Mouse (Mus musculus) olfactory bulb, adult 2 months (tissue): ENCODE results near the gene G3bp2.

Experiments used
- CTCF ChIP-seq: fragments of 200-500 bp; IDR thresholded peaks from 2 replicates; pipeline ENCODE4 v1.5.1; 2012; ENCODE audit warnings: low read depth, mild to moderate bottlenecking, low read length, moderate library complexity; ENCODE audit not compliant: insufficient read depth
- POLR2A ChIP-seq: fragments of 200-500 bp; IDR thresholded peaks from 2 replicates; pipeline ENCODE4 v1.6.1; 2012; ENCODE audit warnings: mild to moderate bottlenecking, low read depth, low read length, moderate library complexity; ENCODE audit not compliant: insufficient read depth

DNA sequence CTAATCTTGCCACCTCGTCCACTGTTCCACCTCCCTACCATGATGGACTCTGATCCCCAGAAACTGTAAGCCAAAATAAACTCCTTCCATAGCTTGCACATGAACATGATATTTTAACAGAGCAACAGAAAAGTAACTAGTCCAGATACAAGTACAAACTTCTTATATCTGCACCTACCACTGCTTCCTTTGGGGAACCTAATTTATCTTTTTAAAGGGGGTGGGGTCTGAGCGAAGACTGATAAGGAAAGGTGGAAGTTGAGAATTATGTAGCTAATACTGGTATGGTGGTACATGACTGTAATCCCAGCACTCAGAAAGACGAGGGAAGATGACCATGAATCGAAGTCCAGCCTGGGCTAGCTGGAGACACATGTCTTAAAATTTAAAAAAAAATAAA, 4.0 kb upstream of the G3bp2 start:
- TF ChIP-seq POLR2A (no peak), CTCF (no peak)
